Mouse (Mus musculus): Measurements from ENCODE around the gene Ube4b.

DNA sequence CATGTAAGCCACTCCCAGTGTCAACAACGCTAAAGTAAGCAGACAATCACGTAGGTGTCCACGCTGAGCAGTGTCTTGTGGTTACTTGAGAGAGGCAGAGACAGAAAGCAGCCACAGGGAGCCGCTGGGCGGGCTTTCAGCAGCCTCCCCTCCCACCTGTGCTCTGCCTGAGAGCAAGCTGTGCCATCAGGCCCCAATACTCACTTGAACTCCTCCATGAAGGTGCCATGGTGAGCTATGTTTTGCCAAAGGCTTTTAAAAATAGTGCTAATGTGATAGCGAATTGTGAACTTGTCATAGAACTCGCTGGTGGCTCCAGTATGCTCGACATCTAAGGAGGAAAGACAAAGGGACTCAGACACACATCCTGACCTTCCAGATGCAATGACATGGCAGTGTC, 82.2 kb downstream of the Ube4b start:
- no peak for TF ChIP-seq CTCF (IDR thresholded peaks at IDR 0.05; ENCODE audit: control insufficient read depth, insufficient read depth, insufficient replicate concordance, low read depth, low read length)
- no peak for TF ChIP-seq POLR2A (IDR thresholded peaks at IDR 0.05; ENCODE audit: control insufficient read depth, low read depth, low read length)
